Mouse (Mus musculus): ENCODE data around the gene Chchd1. TPM values are rescaled to one million over a fixed set of nuclear protein-coding genes. Genes with fewer than 3 reads are reported as not detected.

The Chchd1 gene
- 169 and 194 TPM in 2 replicates for polyA plus RNA-seq (2014; fragmentation: Nextera tagmentation; extraction: Ambion mirVana)

DNA sequence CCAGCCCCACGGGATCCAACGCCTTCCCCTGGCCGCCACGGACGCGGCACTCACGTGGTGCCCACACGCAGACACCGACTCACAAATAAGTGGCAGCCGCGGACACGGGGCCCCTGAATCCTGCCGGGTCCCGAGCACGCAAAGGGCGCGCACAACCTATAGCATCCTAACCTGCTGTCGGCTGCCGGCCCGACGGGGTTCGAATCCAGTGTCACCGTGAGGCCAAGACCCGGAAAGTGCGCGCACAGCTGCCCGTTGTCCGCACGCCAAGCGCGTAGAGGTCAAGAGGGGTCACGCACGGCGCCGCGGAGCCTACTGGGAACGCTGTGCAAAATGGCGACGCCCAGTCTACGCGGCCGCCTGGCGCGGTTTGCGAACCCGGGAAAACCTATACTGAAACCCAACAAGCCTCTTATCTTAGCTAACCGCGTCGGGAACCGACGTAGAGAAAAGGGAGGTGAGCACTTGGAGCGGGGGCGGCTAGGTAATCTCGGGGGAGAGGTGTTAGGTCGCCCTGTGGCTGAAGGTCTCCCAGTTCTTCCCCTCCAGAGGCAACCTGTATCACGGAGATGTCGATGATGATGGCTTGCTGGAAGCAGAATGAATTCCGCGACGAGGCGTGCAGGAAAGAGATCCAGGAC is at the start of gene Chchd1:
Chchd1 (plus strand) TSS at position 266 of the 641 bp plus-strand sequence.
- H3K9me3 ChIP-seq (ENCODE audit: control insufficient read depth, low read length): no peaks in the 10 kb centered on the region
- ATAC-seq (ENCODE audit: low FRiP score): peak; percentile 69
- peak; percentile 86 for DNase-seq (ENCODE audit: low spot score)
- peak within 1 kb of the TSS; percentile 94 for H3K27ac ChIP-seq
- peaks cover 46% of the 10 kb centered on the region for H3K4me1 ChIP-seq (replicated peaks; ENCODE audit: control insufficient read depth, insufficient read depth, low read length)
- peak within 1 kb of the TSS; percentile 91 for H3K9ac ChIP-seq
- WGBS: under 1% methylated on average over 61 of the region's 61 CpGs
- H3K4me3 ChIP-seq (replicated peaks; ENCODE audit: low read length): peak within 1 kb of the TSS; percentile 88
- H3K27me3 ChIP-seq (ENCODE audit: control insufficient read depth, insufficient read depth, low read length): no peaks in the 10 kb centered on the region
- peaks cover 23% of the 10 kb centered on the region for H3K36me3 ChIP-seq (replicated peaks; ENCODE audit: control insufficient read depth, insufficient read depth)
- H3K4me2 ChIP-seq (replicated peaks): peak within 1 kb of the TSS; percentile 64

DNA sequence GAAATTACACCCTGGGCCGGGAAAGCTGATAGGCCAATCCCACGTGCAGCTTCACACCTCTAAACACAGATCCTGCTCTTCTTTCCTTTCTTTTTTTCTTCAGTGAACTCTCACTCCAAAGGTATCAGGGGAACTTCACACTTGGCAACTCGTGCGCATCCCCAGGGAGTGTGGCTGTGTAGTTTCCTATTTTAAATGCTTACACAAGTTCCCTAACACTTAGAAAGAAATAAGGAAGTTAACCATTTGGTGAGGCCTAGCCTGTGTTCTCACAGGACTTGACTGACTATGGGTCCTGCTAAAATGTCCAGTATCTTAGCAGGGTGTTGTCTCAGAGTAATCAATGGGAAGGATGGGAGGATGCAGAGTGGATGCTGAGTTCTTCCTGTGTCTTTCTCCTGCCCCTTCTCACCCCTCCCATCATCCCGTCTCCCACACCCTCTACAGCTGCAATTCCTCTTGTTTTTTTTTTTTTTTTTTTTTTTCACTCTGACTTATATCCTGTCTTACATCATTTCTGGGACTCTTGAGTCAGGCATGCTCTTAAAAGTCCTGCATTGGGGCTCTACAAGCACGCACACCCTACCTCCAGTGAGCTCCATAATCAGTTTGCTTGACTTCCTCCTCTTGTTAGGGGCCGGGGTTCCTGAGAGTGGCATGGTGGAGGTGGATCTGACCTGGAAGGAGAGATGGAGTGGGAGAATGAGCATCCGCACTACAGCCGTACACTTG is 48.0 kb upstream of the Chchd1 start:
- H3K27ac ChIP-seq: no peak overlapping the region
- H3K9me3 ChIP-seq (ENCODE audit: control insufficient read depth, low read length): no peaks in the 10 kb centered on the region
- no peak for DNase-seq (ENCODE audit: low spot score)
- H3K4me1 ChIP-seq (replicated peaks; ENCODE audit: control insufficient read depth, insufficient read depth, low read length): no peaks in the 10 kb centered on the region
- no peaks in the 10 kb centered on the region for H3K36me3 ChIP-seq (replicated peaks; ENCODE audit: control insufficient read depth, insufficient read depth)
- no peak overlapping the region for H3K4me3 ChIP-seq (replicated peaks; ENCODE audit: low read length)
- no peak overlapping the region for H3K4me2 ChIP-seq (replicated peaks)
- no peak overlapping the region for H3K9ac ChIP-seq
- ATAC-seq (ENCODE audit: low FRiP score): no peak
- no peaks in the 10 kb centered on the region for H3K27me3 ChIP-seq (ENCODE audit: control insufficient read depth, insufficient read depth, low read length)
- WGBS: 84% methylated on average over 9 of the region's 9 CpGs

DNA sequence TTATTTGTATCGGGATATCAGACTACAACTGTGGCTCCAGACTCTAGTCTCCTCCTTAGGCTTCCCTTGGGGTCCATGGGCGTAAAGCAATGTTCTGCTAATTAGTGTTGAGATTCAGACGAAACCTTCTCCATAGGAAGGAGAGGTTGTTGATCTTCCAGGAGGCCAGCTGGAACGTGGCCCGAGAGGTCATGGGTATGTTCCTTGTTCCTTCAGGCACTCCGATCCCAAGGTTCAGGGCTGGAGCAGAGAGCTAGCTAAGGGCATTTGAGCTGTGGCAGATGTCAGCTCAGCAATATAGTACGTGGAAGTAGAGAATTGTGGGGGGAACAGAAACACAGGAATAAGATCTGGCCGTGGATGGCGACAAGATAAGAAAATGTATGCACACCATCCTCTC is 47.1 kb upstream of the Chchd1 start:
- 80% methylated on average over 9 of the region's 9 CpGs for WGBS

DNA sequence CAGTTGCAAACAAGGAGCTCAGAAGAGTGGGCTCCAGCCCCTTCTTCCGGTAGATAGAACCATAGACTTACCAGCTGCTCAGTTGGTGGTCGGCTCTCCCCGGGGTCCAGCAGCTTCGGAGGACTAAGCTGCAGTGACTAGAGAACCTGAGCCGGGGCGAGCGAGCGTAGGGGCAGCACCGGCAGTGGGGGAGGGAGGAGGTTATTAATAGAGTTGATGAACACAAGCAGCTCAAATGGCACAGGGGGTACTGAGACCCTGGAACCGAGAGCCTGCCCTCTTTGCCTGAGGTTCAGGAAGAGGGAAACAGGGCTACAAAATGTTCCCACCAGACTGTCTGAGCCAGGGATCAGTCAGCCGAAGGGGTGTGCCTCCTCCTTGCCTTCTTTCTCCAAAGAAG is 46.4 kb upstream of the Chchd1 start, which contains the start of gene Myoz1:
Myoz1 (minus strand) TSS at position 180 of the 400 bp plus-strand sequence.
- no peak within 1 kb of the TSS for H3K4me3 ChIP-seq (replicated peaks; ENCODE audit: low read length)
- 48% methylated on average over 11 of the region's 11 CpGs for WGBS
- no peak within 1 kb of the TSS for H3K9ac ChIP-seq
- ATAC-seq (ENCODE audit: low FRiP score) (no peak), DNase-seq (ENCODE audit: low spot score) (no peak)
- H3K9me3 ChIP-seq (ENCODE audit: control insufficient read depth, low read length): no peaks in the 10 kb centered on the region
- H3K4me2 ChIP-seq (replicated peaks): no peak within 1 kb of the TSS
- no peaks in the 10 kb centered on the region for H3K27me3 ChIP-seq (ENCODE audit: control insufficient read depth, insufficient read depth, low read length)
- peaks cover under 1% of the 10 kb centered on the region; the same call in 1 of the 2 replicates for H3K4me1 ChIP-seq (replicated peaks; ENCODE audit: control insufficient read depth, insufficient read depth, low read length)
- H3K36me3 ChIP-seq (replicated peaks; ENCODE audit: control insufficient read depth, insufficient read depth): no peaks in the 10 kb centered on the region
- no peak within 1 kb of the TSS for H3K27ac ChIP-seq

More for the DNA sequence above, 47.1 kb upstream of the Chchd1 start:
- H3K27ac ChIP-seq: no peak overlapping the region
- H3K36me3 ChIP-seq (replicated peaks; ENCODE audit: control insufficient read depth, insufficient read depth): no peaks in the 10 kb centered on the region
- no peak overlapping the region for H3K4me2 ChIP-seq (replicated peaks)
- no peaks in the 10 kb centered on the region for H3K4me1 ChIP-seq (replicated peaks; ENCODE audit: control insufficient read depth, insufficient read depth, low read length)
- DNase-seq (ENCODE audit: low spot score): no peak
- no peak overlapping the region for H3K4me3 ChIP-seq (replicated peaks; ENCODE audit: low read length)
- no peaks in the 10 kb centered on the region for H3K9me3 ChIP-seq (ENCODE audit: control insufficient read depth, low read length)
- H3K27me3 ChIP-seq (ENCODE audit: control insufficient read depth, insufficient read depth, low read length): no peaks in the 10 kb centered on the region
- ATAC-seq (ENCODE audit: low FRiP score): no peak
- H3K9ac ChIP-seq: no peak overlapping the region

DNA sequence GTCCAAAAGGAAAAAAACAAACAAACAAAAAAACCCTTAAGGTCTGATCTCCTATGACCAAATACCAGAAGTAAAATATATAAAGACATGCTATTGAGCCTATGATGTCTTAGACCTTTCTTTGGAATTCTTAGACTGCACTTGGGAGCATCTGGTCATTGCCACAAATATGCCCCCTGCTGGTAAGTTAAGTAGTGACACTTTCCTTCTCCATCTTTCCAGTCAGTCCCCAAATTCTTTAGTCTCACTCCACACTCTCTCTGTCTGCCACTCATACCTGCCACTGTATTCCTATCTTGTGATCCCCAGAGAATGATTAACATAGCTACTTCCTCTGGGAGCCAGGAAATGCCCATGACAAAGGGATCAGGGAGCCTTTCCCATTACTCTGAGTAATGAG is 44.5 kb upstream of the Chchd1 start:
- Histone ChIP-seq H3K36me3 (replicated peaks; ENCODE audit: control insufficient read depth, insufficient read depth) (no peaks in the 10 kb centered on the region), H3K4me1 (replicated peaks; ENCODE audit: control insufficient read depth, insufficient read depth, low read length) (peaks cover 11% of the 10 kb centered on the region), H3K4me3 (replicated peaks; ENCODE audit: low read length) (no peak overlapping the region), H3K27ac (no peak overlapping the region), H3K27me3 (ENCODE audit: control insufficient read depth, insufficient read depth, low read length) (peaks cover 5% of the 10 kb centered on the region; the same call in 1 of the 2 replicates), H3K9ac (no peak overlapping the region), H3K9me3 (ENCODE audit: control insufficient read depth, low read length) (no peaks in the 10 kb centered on the region), H3K4me2 (replicated peaks) (no peak overlapping the region)
- DNase-seq (ENCODE audit: low spot score) (peak; percentile 73), ATAC-seq (ENCODE audit: low FRiP score) (no peak)

DNA sequence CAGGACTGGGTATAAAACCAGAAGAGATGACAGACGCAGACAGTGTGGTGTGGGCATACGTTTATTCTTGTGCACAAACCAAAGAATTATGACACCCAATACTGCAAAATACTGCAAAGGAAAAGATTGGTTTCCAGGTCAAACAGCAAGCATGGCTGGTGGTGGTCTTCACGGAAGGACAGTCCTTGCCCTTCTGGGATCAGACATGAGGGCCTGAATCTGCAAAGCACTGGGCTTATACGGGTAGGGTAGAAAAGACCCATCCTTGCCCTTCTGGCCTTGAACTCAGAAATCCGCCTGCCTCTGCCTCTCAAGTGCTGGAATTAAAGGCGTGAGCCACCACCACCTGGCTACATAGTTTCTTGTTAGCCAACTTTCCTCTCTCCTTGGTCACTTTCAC is 43.9 kb upstream of the Chchd1 start:
- DNase-seq (ENCODE audit: low spot score): no peak
- no peaks in the 10 kb centered on the region for H3K36me3 ChIP-seq (replicated peaks; ENCODE audit: control insufficient read depth, insufficient read depth)
- ATAC-seq (ENCODE audit: low FRiP score): no peak
- H3K4me2 ChIP-seq (replicated peaks): no peak overlapping the region
- H3K27ac ChIP-seq: no peak overlapping the region
- no peaks in the 10 kb centered on the region for H3K9me3 ChIP-seq (ENCODE audit: control insufficient read depth, low read length)
- no peak overlapping the region for H3K9ac ChIP-seq
- no peak overlapping the region for H3K4me3 ChIP-seq (replicated peaks; ENCODE audit: low read length)
- H3K27me3 ChIP-seq (ENCODE audit: control insufficient read depth, insufficient read depth, low read length): peaks cover 5% of the 10 kb centered on the region; the same call in 1 of the 2 replicates
- peaks cover 11% of the 10 kb centered on the region for H3K4me1 ChIP-seq (replicated peaks; ENCODE audit: control insufficient read depth, insufficient read depth, low read length)
- WGBS: 90% methylated on average over 6 of the region's 6 CpGs

DNA sequence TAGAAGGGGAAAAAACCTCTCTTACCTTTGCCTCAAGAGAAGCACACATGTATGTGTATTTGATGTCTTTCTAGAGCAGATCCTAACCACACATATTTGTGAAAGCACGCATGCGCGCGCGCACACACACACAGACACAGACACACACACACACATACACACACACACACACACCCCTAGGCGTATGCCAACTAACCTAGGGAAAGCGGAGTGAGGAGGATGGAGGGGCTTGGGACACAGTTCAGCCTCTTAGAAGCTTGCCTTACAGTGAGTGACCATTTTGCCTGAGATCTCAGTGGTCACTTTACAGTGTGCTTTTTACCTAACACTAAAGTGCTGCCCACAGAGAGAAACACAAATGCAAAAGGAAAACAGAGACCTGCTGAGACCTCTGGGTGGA is 43.1 kb upstream of the Chchd1 start:
- Histone ChIP-seq H3K27me3 (ENCODE audit: control insufficient read depth, insufficient read depth, low read length) (peaks cover 5% of the 10 kb centered on the region; the same call in 1 of the 2 replicates), H3K4me3 (replicated peaks; ENCODE audit: low read length) (no peak overlapping the region), H3K27ac (no peak overlapping the region), H3K9me3 (ENCODE audit: control insufficient read depth, low read length) (no peaks in the 10 kb centered on the region), H3K9ac (no peak overlapping the region), H3K36me3 (replicated peaks; ENCODE audit: control insufficient read depth, insufficient read depth) (no peaks in the 10 kb centered on the region), H3K4me1 (replicated peaks; ENCODE audit: control insufficient read depth, insufficient read depth, low read length) (peaks cover 11% of the 10 kb centered on the region), H3K4me2 (replicated peaks) (no peak overlapping the region)
- no peak for DNase-seq (ENCODE audit: low spot score)
- over 99% methylated on average over 7 of the region's 7 CpGs for WGBS
- no peak for ATAC-seq (ENCODE audit: low FRiP score)

DNA sequence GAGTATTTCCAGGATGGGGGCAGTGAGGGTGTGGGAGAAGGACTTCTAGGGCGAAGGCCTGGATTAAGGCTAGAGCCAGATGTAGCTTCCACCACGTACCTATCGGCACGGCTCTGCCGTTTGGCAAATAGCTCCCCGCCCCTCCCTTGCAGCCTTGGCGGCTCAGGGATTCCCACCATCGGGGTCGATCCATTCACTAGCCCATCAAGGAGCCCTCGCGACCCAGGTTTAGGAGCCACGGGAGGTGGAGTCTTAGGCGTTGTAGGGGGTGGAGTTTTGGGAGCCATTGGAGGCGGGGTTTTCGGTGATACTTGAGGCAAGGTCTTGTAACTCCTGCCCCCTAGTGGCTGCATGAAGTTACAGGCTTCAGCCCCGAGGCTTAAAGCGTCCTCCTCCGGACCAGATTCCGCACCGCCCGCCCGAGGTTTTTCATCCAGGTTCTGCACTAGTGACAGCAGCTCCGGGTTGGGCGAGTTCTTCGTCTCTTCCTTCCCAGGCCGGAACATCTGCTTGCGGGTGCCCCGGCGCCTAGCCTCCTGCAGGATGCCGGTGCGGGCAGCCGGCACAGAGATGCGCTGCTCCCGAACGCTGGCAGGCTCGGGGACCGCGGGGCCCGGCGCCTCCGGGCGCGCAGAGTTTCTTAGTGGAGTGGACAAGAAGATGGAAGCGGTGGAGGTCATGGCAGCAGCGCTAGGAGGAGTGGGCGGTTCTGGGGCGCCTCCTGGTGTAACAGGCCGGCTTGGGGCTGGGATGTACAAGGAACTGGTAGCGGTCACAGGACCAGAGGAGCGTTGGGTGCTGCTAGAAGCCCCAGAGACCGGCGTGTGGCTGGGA is 41.8 kb upstream of the Chchd1 start:
- DNase-seq (ENCODE audit: low spot score) (peak; percentile 96), ATAC-seq (ENCODE audit: low FRiP score) (peak; percentile 91)
- Histone ChIP-seq H3K36me3 (replicated peaks; ENCODE audit: control insufficient read depth, insufficient read depth) (no peaks in the 10 kb centered on the region), H3K27me3 (ENCODE audit: control insufficient read depth, insufficient read depth, low read length) (peaks cover 9% of the 10 kb centered on the region; the same call in 1 of the 2 replicates), H3K4me2 (replicated peaks) (peak overlapping the region; percentile 89), H3K9ac (peak overlapping the region; percentile 87), H3K9me3 (ENCODE audit: control insufficient read depth, low read length) (no peaks in the 10 kb centered on the region), H3K4me1 (replicated peaks; ENCODE audit: control insufficient read depth, insufficient read depth, low read length) (peaks cover 11% of the 10 kb centered on the region), H3K27ac (peak overlapping the region; percentile 87), H3K4me3 (replicated peaks; ENCODE audit: low read length) (peak overlapping the region; percentile 71)
- 1% methylated on average over 52 of the region's 52 CpGs for WGBS

Measured in hindbrain, embryonic 14.5 days (tissue).